Mouse (Mus musculus): Measurements from ENCODE around the gene Olfr1341. TPM values are rescaled to one million over a fixed set of nuclear protein-coding genes. Genes with fewer than 3 reads are reported as not detected.

Gene Olfr1341
- polyA plus RNA-seq (2017; shearing (Covaris generic)) = 0.34 TPM

DNA sequence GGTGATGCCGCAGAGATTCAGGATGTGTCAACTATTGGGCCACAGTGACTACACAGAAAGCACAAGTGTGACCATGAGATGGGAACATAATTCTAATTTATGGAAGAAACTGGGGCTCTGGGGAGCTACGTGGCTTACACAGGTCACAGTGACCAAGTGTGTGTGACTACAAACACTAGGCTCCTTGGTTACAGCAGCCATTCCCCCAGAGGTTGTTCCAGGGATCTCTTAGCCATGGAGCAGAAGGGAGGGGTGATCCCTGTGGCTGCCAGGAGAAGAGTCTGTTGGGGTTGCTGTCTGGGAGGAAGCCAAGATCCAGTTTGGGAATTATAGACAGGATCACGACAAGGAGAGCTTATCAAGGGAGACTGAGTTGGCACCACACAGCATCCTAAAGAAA lies at the start of gene Olfr1341:
TSS of gene Olfr1341 (plus strand) at position 301 of the 400 bp plus-strand sequence.

DNA sequence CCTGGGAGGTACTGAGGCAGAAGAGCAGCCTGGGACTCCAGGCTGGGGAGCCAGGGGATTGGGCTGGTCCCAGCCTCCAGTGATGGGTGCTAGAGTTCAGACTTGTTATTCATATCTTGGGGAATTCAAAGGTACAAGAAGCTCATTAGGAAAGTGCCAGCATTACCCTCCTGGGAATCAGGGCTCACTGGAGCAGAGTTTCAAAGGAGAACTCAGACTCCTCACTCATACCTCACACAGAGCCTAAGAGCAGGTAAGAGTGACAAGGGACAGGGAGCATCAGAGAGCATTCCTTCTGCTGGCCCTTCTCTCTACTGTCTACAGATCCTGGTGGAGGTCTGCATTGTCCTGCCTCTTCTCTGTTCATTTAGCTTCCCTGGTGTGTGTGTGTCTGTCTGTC lies 44.7 kb upstream of the Olfr1341 start, which contains the start of gene Olfr62:
TSS of gene Olfr62 (plus strand) at position 301 of the 400 bp plus-strand sequence.

DNA sequence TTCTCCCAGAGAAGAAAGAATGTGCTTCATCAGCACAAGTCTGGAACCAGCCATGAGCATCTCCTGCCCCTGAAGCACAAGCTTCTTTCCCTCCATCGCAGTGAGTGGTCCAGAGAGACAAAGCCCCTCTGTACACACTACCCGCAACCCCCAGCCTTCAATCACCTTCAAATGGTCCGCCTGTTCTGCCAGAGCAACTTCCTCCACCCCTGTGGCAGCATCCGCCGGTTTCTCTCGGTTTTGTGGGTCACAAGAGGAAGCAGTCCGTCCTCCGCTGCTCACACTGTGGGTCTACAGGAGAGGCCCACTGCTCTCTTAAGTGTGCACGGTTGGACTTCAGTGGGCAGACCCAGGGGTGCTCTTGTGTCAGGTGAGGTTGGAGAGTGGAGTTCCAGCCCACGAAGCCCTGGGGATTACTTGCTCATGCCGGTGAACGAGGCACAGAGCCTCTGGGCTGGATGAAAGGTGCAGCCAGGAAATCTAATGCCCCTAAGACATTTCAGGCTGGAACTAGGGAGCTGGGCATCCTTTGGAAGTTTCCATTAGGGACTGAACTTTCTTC lies 10.8 kb upstream of the Olfr1341 start, which contains the start of gene Olfr1342:
TSS of gene Olfr1342 (minus strand) at position 345 of the 562 bp plus-strand sequence.

DNA sequence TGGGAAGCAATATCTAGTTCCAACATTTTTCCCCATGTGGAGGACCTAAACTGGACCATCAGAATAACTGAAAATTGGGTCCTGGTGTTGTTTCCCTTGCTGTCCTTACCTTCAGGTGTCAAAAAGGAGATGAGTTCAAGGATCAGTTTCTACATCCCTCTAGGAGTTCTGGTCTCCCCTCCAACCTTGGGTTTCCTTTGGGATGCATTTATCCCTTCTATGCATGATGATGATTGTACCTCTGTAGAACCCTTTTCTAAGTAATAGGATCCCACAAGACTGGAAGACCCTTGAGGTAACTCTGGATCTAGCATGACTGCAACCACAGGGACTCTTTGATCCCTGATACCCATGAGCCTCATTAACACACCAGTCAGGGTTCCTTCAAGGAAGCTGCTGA lies 16.5 kb downstream of the Olfr1341 start, which contains the start of gene Olfr1340:
TSS of gene Olfr1340 (plus strand) at position 301 of the 400 bp plus-strand sequence.

DNA sequence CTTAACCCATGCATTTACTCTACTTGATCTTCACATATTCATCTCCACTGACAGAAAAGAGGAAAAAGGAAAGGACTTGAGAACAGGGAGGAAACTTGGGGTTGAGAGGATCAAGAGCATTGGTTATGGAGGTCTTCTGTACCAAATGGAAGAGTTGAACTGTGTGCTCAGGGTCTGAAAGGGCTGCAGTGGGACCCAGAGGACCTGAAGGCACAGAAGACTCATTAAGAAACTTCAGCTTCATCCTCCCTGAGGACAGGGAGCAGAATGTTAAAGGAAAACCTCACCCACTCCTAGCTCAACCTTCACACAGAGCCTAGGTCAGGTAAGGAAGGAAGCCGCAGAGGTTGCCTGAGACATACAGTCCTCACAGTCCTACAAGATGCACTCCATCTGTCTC lies 28.6 kb downstream of the Olfr1341 start, which contains the start of gene Olfr1339:
TSS of gene Olfr1339 (plus strand) at position 301 of the 400 bp plus-strand sequence.

DNA sequence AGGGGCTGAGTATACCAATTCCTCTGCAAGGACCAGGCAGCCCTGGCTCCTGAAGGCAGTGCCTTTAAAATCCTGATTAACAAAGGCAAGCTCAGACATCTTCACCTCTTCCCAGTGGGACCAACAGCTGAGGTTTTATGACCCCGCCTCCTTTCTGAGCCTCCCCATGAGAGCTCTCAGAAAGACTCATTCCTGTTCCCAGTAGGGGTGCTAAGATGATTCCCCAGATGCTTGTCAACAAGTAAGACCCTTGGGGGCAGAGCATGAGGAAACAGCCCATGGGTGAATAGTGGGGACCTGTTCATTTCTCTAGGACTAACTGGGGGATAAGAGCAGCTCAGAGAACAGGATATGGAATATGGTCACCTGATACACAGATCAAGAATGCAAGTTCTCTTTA lies 55.3 kb downstream of the Olfr1341 start, which contains the start of gene Olfr1338:
TSS of gene Olfr1338 (minus strand) at position 101 of the 400 bp plus-strand sequence.

Other genes with a start within 250 kb of the Olfr1341 start
- 0.22 TPM for gene Mpl, start 246.0 kb upstream of the Olfr1341 start, polyA plus RNA-seq (2017; shearing (Covaris generic))
- gene Tie1, start 213.5 kb upstream of the Olfr1341 start, polyA plus RNA-seq (2017; shearing (Covaris generic)) = not detected
- not detected for gene 2610528J11Rik, start 176.5 kb upstream of the Olfr1341 start, polyA plus RNA-seq (2017; shearing (Covaris generic))
- not detected for gene Tmem125, start 159.5 kb upstream of the Olfr1341 start, polyA plus RNA-seq (2017; shearing (Covaris generic))
- not detected for gene Cfap57, start 82.7 kb upstream of the Olfr1341 start, polyA plus RNA-seq (2017; shearing (Covaris generic))
- gene Ebna1bp2, start 82.7 kb upstream of the Olfr1341 start, polyA plus RNA-seq (2017; shearing (Covaris generic)) = 120 TPM
- gene Olfr62, start 44.6 kb upstream of the Olfr1341 start, polyA plus RNA-seq (2017; shearing (Covaris generic)) = not detected
- gene Olfr1342, start 10.8 kb upstream of the Olfr1341 start, polyA plus RNA-seq (2017; shearing (Covaris generic)) = not detected
- gene Olfr1340, start 16.6 kb downstream of the Olfr1341 start, polyA plus RNA-seq (2017; shearing (Covaris generic)) = 0.11 TPM
- gene Olfr1339, start 28.7 kb downstream of the Olfr1341 start, polyA plus RNA-seq (2017; shearing (Covaris generic)) = not detected
- not detected for gene Olfr1338, start 55.2 kb downstream of the Olfr1341 start, polyA plus RNA-seq (2017; shearing (Covaris generic))
- not detected for gene Olfr1337, start 79.1 kb downstream of the Olfr1341 start, polyA plus RNA-seq (2017; shearing (Covaris generic))
- not detected for gene Olfr1335, start 106.4 kb downstream of the Olfr1341 start, polyA plus RNA-seq (2017; shearing (Covaris generic))
- not detected for gene Olfr1333, start 132.8 kb downstream of the Olfr1341 start, polyA plus RNA-seq (2017; shearing (Covaris generic))
- 0.91 TPM for gene Olfr1331, start 161.1 kb downstream of the Olfr1341 start, polyA plus RNA-seq (2017; shearing (Covaris generic))
- 0.61 TPM for gene Olfr1330, start 185.1 kb downstream of the Olfr1341 start, polyA plus RNA-seq (2017; shearing (Covaris generic))
- gene Olfr1329, start 213.9 kb downstream of the Olfr1341 start, polyA plus RNA-seq (2017; shearing (Covaris generic)) = not detected
- gene Olfr1328, start 235.1 kb downstream of the Olfr1341 start, polyA plus RNA-seq (2017; shearing (Covaris generic)) = 0.15 TPM

Data from effector memory CD4-positive, alpha-beta T cell, adult 7 months (primary cell).